Mouse (Mus musculus): ENCODE data around the gene 4933402D24Rik. TPM values are rescaled to one million over a fixed set of nuclear protein-coding genes. Genes with fewer than 3 reads are reported as not detected.

4933402D24Rik gene
- polyA plus RNA-seq (2015; fragmentation: Nextera tagmentation; extraction: Ambion mirVana), result 0.11 TPM in 1 of 2 replicates, not detected in the other

DNA sequence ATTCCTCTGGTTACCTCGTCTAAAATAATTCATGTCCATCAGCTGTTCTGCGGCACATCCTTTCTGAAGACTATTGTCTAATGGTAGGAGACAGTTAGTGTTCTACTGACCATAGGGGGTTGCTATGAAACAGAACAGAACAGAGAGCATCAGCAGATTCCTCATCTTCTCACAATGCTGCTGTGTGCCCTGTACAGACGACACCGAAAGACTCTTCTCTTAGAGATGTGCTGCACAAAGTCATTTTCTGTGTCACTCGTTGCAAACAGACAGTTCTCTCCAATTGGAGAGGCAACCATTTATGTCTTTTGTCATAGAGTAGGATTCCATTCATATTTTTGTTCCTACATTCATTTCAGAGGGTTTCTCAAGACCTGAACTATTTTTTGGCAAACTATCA is at the start of gene 4933402D24Rik:
4933402D24Rik (minus strand) TSS at position 101 of the 400 bp plus-strand sequence.
- WGBS, result 75% methylated on average over 5 of the region's 5 CpGs
- no peak within 1 kb of the TSS for H3K9ac ChIP-seq (ENCODE audit: low read length)
- H3K4me2 ChIP-seq (ENCODE audit: low read depth, low read length), result no peak within 1 kb of the TSS
- no peak within 1 kb of the TSS for H3K4me3 ChIP-seq (ENCODE audit: low read length)
- H3K36me3 ChIP-seq (ENCODE audit: control insufficient read depth, insufficient read depth), result no peaks in the 10 kb centered on the region
- no peaks in the 10 kb centered on the region for H3K27me3 ChIP-seq (ENCODE audit: control insufficient read depth, insufficient read depth, low read length)
- ATAC-seq (replicated peaks; ENCODE audit: extremely low read depth, insufficient read depth, low FRiP score), result no peak
- no peak within 1 kb of the TSS for H3K27ac ChIP-seq (ENCODE audit: low read length)
- no peaks in the 10 kb centered on the region for H3K9me3 ChIP-seq (replicated peaks; ENCODE audit: control insufficient read depth, low read length)
- peaks cover 3% of the 10 kb centered on the region; the same call in 1 of the 2 replicates for H3K4me1 ChIP-seq (ENCODE audit: control insufficient read depth, insufficient read depth, low read length)

- no peak overlapping the region for H3K9ac ChIP-seq (ENCODE audit: low read length)
- no peaks in the 10 kb centered on the region for H3K27me3 ChIP-seq (ENCODE audit: control insufficient read depth, insufficient read depth, low read length)
- H3K4me3 ChIP-seq (ENCODE audit: low read length), result no peak overlapping the region
- no peak for ATAC-seq (replicated peaks; ENCODE audit: extremely low read depth, insufficient read depth, low FRiP score)
- H3K36me3 ChIP-seq (ENCODE audit: control insufficient read depth, insufficient read depth), result no peaks in the 10 kb centered on the region
- H3K4me1 ChIP-seq (ENCODE audit: control insufficient read depth, insufficient read depth, low read length), result no peaks in the 10 kb centered on the region
- WGBS, result 64% methylated on average over 3 of the region's 3 CpGs
- H3K9me3 ChIP-seq (replicated peaks; ENCODE audit: control insufficient read depth, low read length), result no peaks in the 10 kb centered on the region
- no peak overlapping the region for H3K4me2 ChIP-seq (ENCODE audit: low read depth, low read length)
- no peak overlapping the region for H3K27ac ChIP-seq (ENCODE audit: low read length)
These were observed 39.5 kb upstream of the 4933402D24Rik start for GRCm38 (mm10) chr1:63808584-63808983.

DNA sequence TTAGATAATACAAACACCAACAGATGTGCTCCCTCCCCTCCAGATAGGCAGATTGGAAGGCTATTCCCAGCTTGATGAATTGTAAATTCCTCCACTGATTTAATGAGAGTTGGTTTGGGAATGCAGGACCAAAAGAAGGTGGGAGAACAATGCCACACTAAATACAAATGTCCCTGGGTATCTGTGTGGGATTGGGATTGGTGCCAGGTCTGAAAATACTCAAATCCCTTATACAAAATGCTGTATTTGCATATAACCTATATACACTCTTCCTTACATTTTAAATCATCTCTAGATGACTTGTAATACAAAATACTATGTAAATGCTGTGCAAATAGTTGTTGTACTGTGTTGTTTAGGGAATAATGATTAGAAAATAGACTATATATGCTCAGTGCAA is 36.0 kb upstream of the 4933402D24Rik start:
- Histone ChIP-seq H3K4me1 (ENCODE audit: control insufficient read depth, insufficient read depth, low read length) (no peaks in the 10 kb centered on the region), H3K9ac (ENCODE audit: low read length) (no peak overlapping the region), H3K4me3 (ENCODE audit: low read length) (no peak overlapping the region), H3K27me3 (ENCODE audit: control insufficient read depth, insufficient read depth, low read length) (no peaks in the 10 kb centered on the region), H3K4me2 (ENCODE audit: low read depth, low read length) (no peak overlapping the region), H3K36me3 (ENCODE audit: control insufficient read depth, insufficient read depth) (no peaks in the 10 kb centered on the region), H3K9me3 (replicated peaks; ENCODE audit: control insufficient read depth, low read length) (no peaks in the 10 kb centered on the region), H3K27ac (ENCODE audit: low read length) (no peak overlapping the region)
- no peak for ATAC-seq (replicated peaks; ENCODE audit: extremely low read depth, insufficient read depth, low FRiP score)

DNA sequence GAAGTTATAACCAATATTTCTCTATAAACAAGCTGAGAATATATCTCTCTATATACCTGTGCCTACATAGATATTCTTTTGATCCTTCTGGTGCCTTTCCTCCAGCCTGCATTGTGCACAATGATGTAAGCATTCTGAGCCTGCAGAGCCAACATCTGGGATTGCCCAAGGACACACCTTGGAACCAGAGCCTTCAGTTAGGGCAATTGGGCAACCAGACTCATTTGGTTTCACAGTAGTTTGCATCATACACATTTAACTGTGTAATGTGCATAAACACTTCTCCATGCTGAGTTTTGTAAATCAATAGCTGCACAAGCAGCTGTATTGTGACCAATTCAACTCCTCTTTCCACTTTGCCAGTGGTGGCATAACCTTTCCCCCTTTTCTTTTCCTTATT is 25.3 kb upstream of the 4933402D24Rik start:
- no peak for ATAC-seq (replicated peaks; ENCODE audit: extremely low read depth, insufficient read depth, low FRiP score)
- Histone ChIP-seq H3K9ac (ENCODE audit: low read length) (no peak overlapping the region), H3K9me3 (replicated peaks; ENCODE audit: control insufficient read depth, low read length) (no peaks in the 10 kb centered on the region), H3K4me1 (ENCODE audit: control insufficient read depth, insufficient read depth, low read length) (no peaks in the 10 kb centered on the region), H3K4me3 (ENCODE audit: low read length) (no peak overlapping the region), H3K4me2 (ENCODE audit: low read depth, low read length) (no peak overlapping the region), H3K27me3 (ENCODE audit: control insufficient read depth, insufficient read depth, low read length) (no peaks in the 10 kb centered on the region), H3K36me3 (ENCODE audit: control insufficient read depth, insufficient read depth) (no peaks in the 10 kb centered on the region), H3K27ac (ENCODE audit: low read length) (no peak overlapping the region)

GRCm38 (mm10) chr1:63776902-63777630 is 8.0 kb upstream of the 4933402D24Rik start:
- no peak for ATAC-seq (replicated peaks; ENCODE audit: extremely low read depth, insufficient read depth, low FRiP score)

DNA sequence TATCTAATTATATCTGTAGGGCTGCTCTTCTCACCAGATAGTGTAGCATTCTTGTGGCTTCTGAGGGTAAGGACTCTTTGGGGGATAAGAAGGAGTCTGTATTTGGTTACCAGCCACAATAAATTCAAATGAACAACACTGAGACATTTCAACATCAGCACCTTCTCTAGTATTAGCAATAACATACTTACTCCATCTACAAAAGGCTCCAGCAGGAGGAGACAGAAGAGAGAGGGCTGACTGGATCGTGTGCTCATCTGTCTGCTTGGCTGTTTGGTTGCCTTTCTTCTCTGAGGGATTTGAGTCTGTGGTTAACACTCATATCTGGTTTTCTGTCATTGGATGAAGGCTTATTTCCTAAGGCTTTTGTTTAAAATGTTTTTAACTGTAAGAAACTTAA is 7.3 kb upstream of the 4933402D24Rik start:
- Histone ChIP-seq H3K27ac (ENCODE audit: low read length) (no peak overlapping the region), H3K36me3 (ENCODE audit: control insufficient read depth, insufficient read depth) (no peaks in the 10 kb centered on the region), H3K9ac (ENCODE audit: low read length) (no peak overlapping the region), H3K4me1 (ENCODE audit: control insufficient read depth, insufficient read depth, low read length) (no peaks in the 10 kb centered on the region), H3K27me3 (ENCODE audit: control insufficient read depth, insufficient read depth, low read length) (no peaks in the 10 kb centered on the region), H3K9me3 (replicated peaks; ENCODE audit: control insufficient read depth, low read length) (no peaks in the 10 kb centered on the region), H3K4me3 (ENCODE audit: low read length) (no peak overlapping the region), H3K4me2 (ENCODE audit: low read depth, low read length) (no peak overlapping the region)
- 43% methylated on average over 1 of the region's 1 CpGs for WGBS
- no peak for ATAC-seq (replicated peaks; ENCODE audit: extremely low read depth, insufficient read depth, low FRiP score)

More at GRCm38 (mm10) chr1:63776902-63777630, 8.0 kb upstream of the 4933402D24Rik start:
- Histone ChIP-seq H3K4me1 (ENCODE audit: control insufficient read depth, insufficient read depth, low read length) (no peaks in the 10 kb centered on the region), H3K27me3 (ENCODE audit: control insufficient read depth, insufficient read depth, low read length) (no peaks in the 10 kb centered on the region), H3K36me3 (ENCODE audit: control insufficient read depth, insufficient read depth) (no peaks in the 10 kb centered on the region), H3K9me3 (replicated peaks; ENCODE audit: control insufficient read depth, low read length) (no peaks in the 10 kb centered on the region), H3K4me2 (ENCODE audit: low read depth, low read length) (no peak overlapping the region), H3K4me3 (ENCODE audit: low read length) (no peak overlapping the region), H3K27ac (ENCODE audit: low read length) (no peak overlapping the region), H3K9ac (ENCODE audit: low read length) (no peak overlapping the region)
- 48% methylated on average over 4 of the region's 4 CpGs for WGBS

GRCm38 (mm10) chr1:63770309-63770708 is 1.2 kb upstream of the 4933402D24Rik start:
- WGBS, result 77% methylated on average over 7 of the region's 7 CpGs
- no peak for ATAC-seq (replicated peaks; ENCODE audit: extremely low read depth, insufficient read depth, low FRiP score)
- H3K27ac ChIP-seq (ENCODE audit: low read length), result no peak overlapping the region
- H3K9me3 ChIP-seq (replicated peaks; ENCODE audit: control insufficient read depth, low read length), result no peaks in the 10 kb centered on the region
- H3K9ac ChIP-seq (ENCODE audit: low read length), result no peak overlapping the region
- H3K4me3 ChIP-seq (ENCODE audit: low read length), result no peak overlapping the region
- H3K27me3 ChIP-seq (ENCODE audit: control insufficient read depth, insufficient read depth, low read length), result no peaks in the 10 kb centered on the region
- H3K4me1 ChIP-seq (ENCODE audit: control insufficient read depth, insufficient read depth, low read length), result peaks cover 3% of the 10 kb centered on the region; the same call in 1 of the 2 replicates
- H3K36me3 ChIP-seq (ENCODE audit: control insufficient read depth, insufficient read depth), result no peaks in the 10 kb centered on the region
- H3K4me2 ChIP-seq (ENCODE audit: low read depth, low read length), result no peak overlapping the region

DNA sequence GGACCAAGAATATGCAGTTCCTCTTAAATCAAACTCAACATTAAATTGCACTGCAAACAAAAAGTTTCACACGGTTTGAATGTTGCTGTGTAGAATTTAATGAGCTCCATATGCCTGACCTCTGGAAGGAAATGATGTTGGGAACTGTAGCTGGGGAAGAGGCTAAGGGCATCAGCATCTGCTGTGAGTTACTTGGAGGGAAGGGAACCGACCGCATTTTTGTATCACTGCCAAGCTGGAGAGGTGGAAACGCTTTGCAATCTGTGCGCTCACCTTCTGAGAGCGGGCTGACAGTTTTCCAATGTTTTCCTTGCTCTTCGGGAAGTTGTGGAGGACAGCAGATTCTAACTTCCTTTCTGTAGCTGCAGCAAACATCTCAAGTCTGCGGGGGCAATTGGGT is 955 bp downstream of the 4933402D24Rik start:
- Histone ChIP-seq H3K27me3 (ENCODE audit: control insufficient read depth, insufficient read depth, low read length) (no peaks in the 10 kb centered on the region), H3K9ac (ENCODE audit: low read length) (no peak overlapping the region), H3K9me3 (replicated peaks; ENCODE audit: control insufficient read depth, low read length) (no peaks in the 10 kb centered on the region), H3K36me3 (ENCODE audit: control insufficient read depth, insufficient read depth) (no peaks in the 10 kb centered on the region), H3K27ac (ENCODE audit: low read length) (no peak overlapping the region), H3K4me1 (ENCODE audit: control insufficient read depth, insufficient read depth, low read length) (peaks cover 3% of the 10 kb centered on the region; the same call in 1 of the 2 replicates), H3K4me2 (ENCODE audit: low read depth, low read length) (no peak overlapping the region), H3K4me3 (ENCODE audit: low read length) (no peak overlapping the region)
- ATAC-seq (replicated peaks; ENCODE audit: extremely low read depth, insufficient read depth, low FRiP score), result no peak
- WGBS, result 45% methylated on average over 8 of the region's 8 CpGs

DNA sequence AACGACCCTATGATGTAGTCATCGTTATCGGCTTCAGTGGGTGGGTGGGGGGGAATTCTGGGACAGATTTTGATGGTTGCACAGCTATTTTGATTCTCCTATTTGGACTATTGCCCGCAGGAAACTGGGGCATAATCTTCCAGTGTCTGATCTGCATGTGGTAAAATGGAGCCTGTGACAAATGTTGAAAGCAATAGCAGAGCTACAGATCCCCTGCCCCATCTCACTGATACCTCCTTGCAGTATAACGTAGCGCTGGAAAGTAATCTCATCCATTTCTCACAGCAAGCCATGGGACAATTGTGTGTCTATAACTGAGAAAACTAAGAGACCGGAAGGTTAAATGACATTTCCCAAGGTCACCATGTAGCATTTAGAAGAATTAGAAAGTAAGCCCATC is 4.7 kb downstream of the 4933402D24Rik start:
- H3K4me2 ChIP-seq (ENCODE audit: low read depth, low read length), result no peak overlapping the region
- no peaks in the 10 kb centered on the region for H3K27me3 ChIP-seq (ENCODE audit: control insufficient read depth, insufficient read depth, low read length)
- no peak overlapping the region for H3K9ac ChIP-seq (ENCODE audit: low read length)
- no peak overlapping the region for H3K4me3 ChIP-seq (ENCODE audit: low read length)
- no peak for ATAC-seq (replicated peaks; ENCODE audit: extremely low read depth, insufficient read depth, low FRiP score)
- H3K4me1 ChIP-seq (ENCODE audit: control insufficient read depth, insufficient read depth, low read length), result peaks cover 5% of the 10 kb centered on the region; the same call in 1 of the 2 replicates
- no peaks in the 10 kb centered on the region for H3K36me3 ChIP-seq (ENCODE audit: control insufficient read depth, insufficient read depth)
- H3K9me3 ChIP-seq (replicated peaks; ENCODE audit: control insufficient read depth, low read length), result no peaks in the 10 kb centered on the region
- no peak overlapping the region for H3K27ac ChIP-seq (ENCODE audit: low read length)
- WGBS, result 74% methylated on average over 7 of the region's 7 CpGs

All from heart, embryonic 16.5 days (tissue).